Mouse (Mus musculus) hindbrain, postnatal 0 days (tissue): ENCODE results near the gene Plekhm1. TPM values are rescaled to one million over a fixed set of nuclear protein-coding genes. Genes with fewer than 3 reads are reported as not detected.

Experiments
- ATAC-seq: fragments of 200-750 bp; cut with Nextera tagmentation; 2 replicates; pipeline ENCODE4 v1.8.0; 2017; ENCODE audit warnings: mild to moderate bottlenecking, moderate TSS enrichment, moderate library complexity
- DNase-seq: peaks from one replicate; pipeline ENCODE4 v3.0.0-alpha.2; 2015; ENCODE audit warnings: low spot score
- H3K27ac ChIP-seq: fragments of 300-500 bp; sonication (generic); 2 replicates; pipeline ENCODE4 v1.5.1; 2014; ENCODE audit warnings: mild to moderate bottlenecking
- H3K27me3 ChIP-seq: fragments of 300-500 bp; sonication (generic); 2 replicates; pipeline ENCODE4 v1.6.1; 2014; ENCODE audit warnings: low read length, mixed read lengths; ENCODE audit not compliant: insufficient read depth
- H3K36me3 ChIP-seq: fragments of 300-500 bp; sonication (generic); 2 replicates; pipeline ENCODE4 v1.6.1; 2014; ENCODE audit warnings: low read length, mixed read lengths; ENCODE audit not compliant: insufficient read depth
- H3K4me1 ChIP-seq: fragments of 300-500 bp; sonication (generic); 2 replicates; pipeline ENCODE4 v1.6.1; 2014; ENCODE audit warnings: antibody characterized with exemption, low read length, mixed read lengths; ENCODE audit not compliant: insufficient read depth
- H3K4me2 ChIP-seq: fragments of 300-500 bp; sonication (generic); 2 replicates; pipeline ENCODE4 v1.6.1; 2014; ENCODE audit warnings: low read depth, mild to moderate bottlenecking, low read length, moderate library complexity, mixed read lengths
- H3K4me3 ChIP-seq: fragments of 300-500 bp; sonication (generic); 2 replicates; pipeline ENCODE4 v1.5.1; 2014; ENCODE audit warnings: low read length
- H3K9ac ChIP-seq: fragments of 300-500 bp; sonication (generic); replicated peaks from 2 replicates; pipeline ENCODE4 v1.6.1; 2014; ENCODE audit warnings: mild to moderate bottlenecking, low read length, moderate library complexity, mixed read lengths
- H3K9me3 ChIP-seq: fragments of 300-500 bp; sonication (generic); 2 replicates; pipeline ENCODE4 v1.6.1; 2016; ENCODE audit warnings: low read length, mixed read lengths
- CTCF ChIP-seq: IDR thresholded peaks from 2 replicates; pipeline ENCODE4 v1.5.1; 2016; ENCODE audit warnings: antibody characterized with exemption, control low read depth, low read depth
- WGBS: fragments of 180-500 bp; shearing (Covaris S2); extraction: QIAGEN DNeasy Blood & Tissue Kit; methylation state at CpG from one replicate; pipeline ENCODE4 v1.1.7; 2014; 5-methylcytosine and 5-hydroxymethylcytosine counted together
- polyA plus RNA-seq: library from polyadenylated mRNA; unstranded; fragments of >200 nt; fragmentation: Nextera tagmentation; extraction: Ambion mirVana; gene quantifications from 2 replicates; pipeline ENCODE4 v1.2.1, GENCODE M21; 2015
- total RNA-seq: library from RNA; depleted of rRNA; stranded (reverse); fragments of >200 nt; gene quantifications from 2 replicates; pipeline ENCODE4 v1.2.3, GENCODE M21; 2014

Gene Plekhm1
- total and polyA plus RNA-seq, 2 experiments from 2014 or later, result 6.3 to 8.2 TPM

DNA sequence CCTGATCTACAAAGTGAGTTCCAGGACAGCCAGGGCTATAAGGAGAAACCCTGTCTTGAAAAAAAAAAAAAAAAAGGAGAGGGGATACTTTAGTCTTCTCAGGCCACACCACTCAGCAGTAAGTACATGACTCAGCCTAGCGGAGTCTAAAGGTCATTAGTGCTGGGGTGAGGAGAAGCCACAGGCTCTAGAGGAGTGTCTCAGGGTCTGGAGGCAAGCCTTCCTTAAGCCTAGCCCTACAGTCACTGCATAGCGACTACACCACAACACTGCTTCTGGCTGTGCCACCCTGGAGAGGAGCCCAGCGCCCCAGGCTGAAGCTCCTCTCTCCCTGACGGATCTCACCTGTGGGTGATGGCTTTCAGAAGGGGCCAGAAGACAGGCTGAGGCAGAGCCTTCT is 15.8 kb downstream of the Plekhm1 start:
- Histone ChIP-seq H3K27ac (no peak overlapping the region), H3K9me3 (no peaks in the 10 kb centered on the region), H3K4me2 (no peak overlapping the region), H3K36me3 (peaks cover 38% of the 10 kb centered on the region), H3K9ac (no peak overlapping the region), H3K27me3 (no peaks in the 10 kb centered on the region), H3K4me1 (no peaks in the 10 kb centered on the region), H3K4me3 (no peak overlapping the region)
- no peak for TF ChIP-seq CTCF
- WGBS, result 89% methylated on average over 4 of the region's 4 CpGs
- ATAC-seq (no peak), DNase-seq (no peak)

DNA sequence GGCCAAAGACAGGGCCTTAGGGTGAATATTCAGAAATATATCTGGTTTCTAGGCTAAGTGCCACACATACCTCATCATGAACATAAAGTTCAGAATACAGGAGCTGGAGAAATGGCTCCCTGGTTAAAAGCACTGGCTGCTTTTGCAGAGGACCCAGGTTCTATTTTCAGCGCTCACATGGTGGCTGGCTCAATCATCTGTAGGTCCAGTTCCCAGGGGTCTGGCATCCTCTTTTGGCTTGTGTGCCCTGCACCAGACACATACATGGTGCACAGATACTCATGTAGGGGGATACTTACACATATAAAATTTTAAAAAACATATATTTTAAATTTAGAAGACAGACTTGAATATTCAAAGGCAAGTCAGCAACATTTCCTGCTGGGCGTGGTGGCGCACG is 16.3 kb downstream of the Plekhm1 start:
- ATAC-seq (no peak), DNase-seq (no peak)
- H3K27me3 ChIP-seq, result no peaks in the 10 kb centered on the region
- H3K4me1 ChIP-seq, result no peaks in the 10 kb centered on the region
- H3K9me3 ChIP-seq, result no peaks in the 10 kb centered on the region
- no peak overlapping the region for H3K9ac ChIP-seq
- H3K4me2 ChIP-seq, result no peak overlapping the region
- H3K4me3 ChIP-seq, result no peak overlapping the region
- TF ChIP-seq CTCF, result no peak
- H3K36me3 ChIP-seq, result peaks cover 38% of the 10 kb centered on the region
- 96% methylated on average over 4 of the region's 4 CpGs for WGBS
- H3K27ac ChIP-seq, result no peak overlapping the region

DNA sequence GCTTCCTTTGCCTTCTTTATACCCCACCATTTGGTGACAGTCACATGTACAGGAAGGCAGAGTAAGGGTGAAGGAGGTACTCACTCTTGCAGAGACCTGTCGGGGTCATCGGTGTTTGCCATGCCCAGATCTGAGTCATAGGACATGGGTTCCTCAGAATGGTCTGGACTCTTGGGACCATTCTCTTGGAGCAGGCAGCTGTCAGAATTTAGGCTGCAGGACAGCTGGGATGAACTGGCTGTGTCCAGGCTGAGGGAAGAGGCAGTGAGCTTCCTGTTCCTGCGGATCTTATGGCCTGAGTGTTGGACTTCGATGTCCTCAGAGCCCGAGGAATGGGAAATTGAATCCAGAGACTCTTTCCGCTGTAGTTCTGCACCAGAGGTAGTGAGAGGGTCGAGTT is 17.9 kb downstream of the Plekhm1 start:
- Histone ChIP-seq H3K9me3 (no peaks in the 10 kb centered on the region), H3K4me2 (no peak overlapping the region), H3K27me3 (no peaks in the 10 kb centered on the region), H3K4me1 (no peaks in the 10 kb centered on the region), H3K9ac (no peak overlapping the region), H3K36me3 (peaks cover 38% of the 10 kb centered on the region), H3K4me3 (no peak overlapping the region), H3K27ac (no peak overlapping the region)
- no peak for TF ChIP-seq CTCF
- DNase-seq (no peak), ATAC-seq (no peak)
- 91% methylated on average over 7 of the region's 7 CpGs for WGBS

DNA sequence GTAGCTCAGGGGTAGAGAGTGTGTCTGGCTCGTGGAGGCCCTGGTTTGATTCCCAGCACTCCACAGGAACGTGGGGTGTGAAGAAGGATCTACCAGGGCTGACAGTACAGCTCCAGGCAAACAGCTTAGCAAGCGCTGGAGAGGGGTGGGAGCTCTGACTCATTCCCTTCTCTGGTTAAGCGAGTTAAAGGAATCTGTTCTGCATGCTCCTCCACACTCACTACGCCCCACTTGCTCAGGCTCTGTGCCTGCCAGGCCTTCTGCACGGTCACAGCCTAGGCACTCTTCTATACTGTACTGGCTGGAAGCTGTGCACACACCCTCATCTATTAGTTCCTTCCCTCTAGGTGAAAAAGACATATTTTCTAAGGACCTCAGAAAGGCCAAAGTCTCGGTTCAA is 18.5 kb downstream of the Plekhm1 start:
- DNase-seq (no peak), ATAC-seq (no peak)
- Histone ChIP-seq H3K27me3 (no peaks in the 10 kb centered on the region), H3K4me2 (no peak overlapping the region), H3K36me3 (peaks cover 38% of the 10 kb centered on the region), H3K27ac (no peak overlapping the region), H3K4me1 (no peaks in the 10 kb centered on the region), H3K9me3 (no peaks in the 10 kb centered on the region), H3K4me3 (no peak overlapping the region), H3K9ac (no peak overlapping the region)
- WGBS, result 94% methylated on average over 7 of the region's 7 CpGs
- TF ChIP-seq CTCF, result no peak

DNA sequence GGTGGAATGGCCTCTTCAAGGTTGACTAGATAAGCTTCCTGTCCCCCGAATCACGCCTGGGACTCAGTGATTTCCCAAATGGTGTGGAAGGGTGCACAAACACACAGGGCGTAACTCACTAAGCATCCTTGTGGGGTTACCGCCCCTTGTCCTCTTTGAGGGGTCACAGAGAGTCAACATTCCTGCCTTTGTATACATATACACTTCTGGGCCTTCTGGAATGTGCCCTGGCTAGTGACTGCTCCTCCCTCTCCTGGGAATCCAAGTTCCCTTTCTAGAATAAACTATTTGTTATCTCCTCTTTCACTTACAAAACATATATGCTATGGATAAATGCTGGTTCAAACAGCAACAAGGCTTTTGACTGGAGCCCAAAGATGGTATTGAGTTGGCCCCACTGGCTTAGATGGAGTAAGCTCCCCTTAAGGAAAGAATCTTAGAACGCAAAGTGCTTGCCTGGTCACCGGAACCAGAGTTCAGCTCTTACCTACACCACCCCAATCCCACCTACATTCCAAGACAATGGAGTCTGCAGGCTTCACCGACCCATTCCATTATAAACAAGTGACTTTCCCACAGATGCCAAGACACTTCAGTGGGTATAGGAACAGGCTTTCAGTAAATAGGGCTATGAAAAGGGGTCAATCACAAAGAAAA is 24.5 kb downstream of the Plekhm1 start:
- Histone ChIP-seq H3K27me3 (no peaks in the 10 kb centered on the region), H3K4me1 (no peaks in the 10 kb centered on the region), H3K9me3 (no peaks in the 10 kb centered on the region), H3K9ac (no peak overlapping the region), H3K4me2 (no peak overlapping the region), H3K27ac (no peak overlapping the region), H3K36me3 (0 out of 2 replicates have a peak, but pooled peaks cover 12% of the 10 kb centered on the region), H3K4me3 (no peak overlapping the region)
- no peak for DNase-seq
- no peak for ATAC-seq
- 80% methylated on average over 7 of the region's 7 CpGs for WGBS
- no peak for TF ChIP-seq CTCF

DNA sequence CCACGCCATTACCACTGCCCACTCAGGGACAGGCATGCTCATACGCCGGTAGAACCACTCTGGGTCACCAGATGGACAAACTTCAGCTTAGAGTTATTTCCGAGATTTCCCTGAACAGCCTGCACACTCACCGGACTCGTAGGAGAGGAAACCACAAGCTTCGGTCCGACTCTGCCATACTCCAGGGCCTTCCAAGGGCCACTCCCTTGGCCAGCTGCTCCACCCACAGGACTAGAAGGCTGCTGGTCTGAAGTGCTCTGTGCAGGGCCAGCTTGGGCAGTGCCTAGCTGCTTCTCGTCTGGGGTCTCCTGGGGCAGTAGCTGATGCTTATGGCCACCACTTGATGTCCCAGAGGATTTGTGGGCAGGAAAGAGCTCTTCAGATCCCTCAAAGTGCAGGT is 25.7 kb downstream of the Plekhm1 start:
- H3K4me1 ChIP-seq, result no peaks in the 10 kb centered on the region
- no peak overlapping the region for H3K4me3 ChIP-seq
- DNase-seq (no peak), ATAC-seq (no peak)
- no peaks in the 10 kb centered on the region for H3K27me3 ChIP-seq
- H3K9ac ChIP-seq, result no peak overlapping the region
- 92% methylated on average over 9 of the region's 9 CpGs for WGBS
- H3K36me3 ChIP-seq, result 0 out of 2 replicates have a peak, but pooled peaks cover 6% of the 10 kb centered on the region
- H3K27ac ChIP-seq, result no peak overlapping the region
- no peak overlapping the region for H3K4me2 ChIP-seq
- H3K9me3 ChIP-seq, result no peaks in the 10 kb centered on the region
- TF ChIP-seq CTCF, result no peak

DNA sequence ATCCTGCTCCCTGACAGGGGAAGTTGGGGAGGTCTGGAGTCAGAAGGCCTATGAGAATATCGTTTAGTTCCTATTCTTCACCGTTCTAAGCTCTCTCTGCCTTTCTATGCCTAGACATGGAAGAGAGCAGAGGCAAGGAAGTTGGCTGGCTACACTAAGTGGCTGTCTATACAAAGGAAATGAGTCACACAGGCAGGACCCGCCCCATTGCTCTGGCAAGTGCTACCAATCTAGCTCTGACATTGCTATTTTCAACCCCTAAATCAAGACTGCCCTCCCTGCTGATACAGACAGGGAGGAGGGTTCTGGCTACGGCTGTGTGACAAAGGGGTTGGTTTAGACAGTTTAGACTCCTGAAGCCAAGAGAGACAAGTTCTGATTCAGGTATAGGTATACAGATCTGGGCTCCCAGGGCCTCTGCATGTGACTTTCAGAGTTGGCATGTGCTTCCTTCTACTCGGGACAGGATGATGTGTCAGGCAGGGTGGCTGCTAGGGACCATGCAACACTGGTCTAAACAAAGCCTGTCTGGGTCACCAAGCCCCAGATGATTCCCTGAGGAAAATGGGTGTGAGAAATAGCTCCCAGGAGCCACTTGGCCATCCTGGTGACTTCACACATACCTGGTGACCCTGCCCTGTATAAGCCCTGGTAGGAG is 30.4 kb downstream of the Plekhm1 start:
- H3K4me3 ChIP-seq, result no peak overlapping the region
- TF ChIP-seq CTCF, result no peak
- peaks cover 24% of the 10 kb centered on the region; the same call in 1 of the 2 replicates for H3K36me3 ChIP-seq
- H3K27ac ChIP-seq, result no peak overlapping the region
- WGBS, result 76% methylated on average over 5 of the region's 5 CpGs
- H3K27me3 ChIP-seq, result no peaks in the 10 kb centered on the region
- no peak overlapping the region for H3K4me2 ChIP-seq
- no peaks in the 10 kb centered on the region for H3K9me3 ChIP-seq
- DNase-seq (no peak), ATAC-seq (no peak)
- H3K4me1 ChIP-seq, result no peaks in the 10 kb centered on the region
- H3K9ac ChIP-seq, result no peak overlapping the region
